Mouse (Mus musculus): Measurements from ENCODE around the gene Trp53rkb.

GRCm38 (mm10) chr2:166774275-166774674, 18.1 kb upstream of the Trp53rkb start:
- no peak for TF ChIP-seq POLR2A (IDR thresholded peaks at IDR 0.05; ENCODE audit: extremely low read depth, insufficient read depth, low read length)
- TF ChIP-seq CTCF (IDR thresholded peaks at IDR 0.05; ENCODE audit: low read depth, low read length): no peak
